In genomic region chr3:157044565-157044964, GRCm38 (mm10) we compare ENCODE assay signal across 13 mouse cellular contexts.
"Had no signal": no experiment of that assay in that cellular context is flagged by ENCODE, and none has a peak within 500 bp of the region (broad histone marks: within the 10 kb centered on the region; RNA-seq: fewer than 3 reads in every experiment).

No protein-coding gene starts in this region.

- DNase-seq: kidney, postnatal 10 days; kidney, postnatal 4 days; lung, embryonic 14.5 days; lung, postnatal 10 days; lung, postnatal 4 days; midbrain, embryonic 14.5 days; thymus, adult 18-20 months; thymus, postnatal 25 days had no signal

- H3K9me3 ChIP-seq: limb, embryonic 15.5 days; liver, embryonic 12.5 days; midbrain, embryonic 10.5 days; neural tube, embryonic 12.5 days had no signal

- H3K4me2 ChIP-seq: limb, embryonic 15.5 days; liver, embryonic 12.5 days; lung, embryonic 14.5 days; neural tube, embryonic 12.5 days had no signal

- ATAC-seq: liver, embryonic 12.5 days had no signal

- H3K27me3 ChIP-seq: limb, embryonic 15.5 days; liver, embryonic 12.5 days; neural tube, embryonic 12.5 days had no signal

- H3K4me1 ChIP-seq: limb, embryonic 15.5 days; liver, embryonic 12.5 days; neural tube, embryonic 12.5 days had no signal

- H3K9ac ChIP-seq: limb, embryonic 15.5 days; liver, embryonic 12.5 days; lung, embryonic 14.5 days; neural tube, embryonic 12.5 days had no signal

- H3K27ac ChIP-seq: limb, embryonic 15.5 days; liver, embryonic 12.5 days; midbrain, embryonic 10.5 days; neural tube, embryonic 12.5 days; stomach, postnatal 0 days had no signal

- H3K4me3 ChIP-seq: limb, embryonic 15.5 days; liver, embryonic 12.5 days; midbrain, embryonic 10.5 days; neural tube, embryonic 12.5 days had no signal

- H3K36me3 ChIP-seq: limb, embryonic 15.5 days; liver, embryonic 12.5 days; midbrain, embryonic 10.5 days; neural tube, embryonic 12.5 days had no signal
